Mouse (Mus musculus) intestine, postnatal 0 days (tissue): ENCODE results near the gene Ccar1. TPM values are rescaled to one million over a fixed set of nuclear protein-coding genes. Genes with fewer than 3 reads are reported as not detected.
A peak's percentile ranks its signal among the peaks of the same experiment; 100 is the strongest.

Experiments
- ATAC-seq: fragments of 200-750 bp; cut with Nextera tagmentation; 2 replicates; pipeline ENCODE4 v1.8.0; 2017; ENCODE audit warnings: mild to moderate bottlenecking, moderate TSS enrichment, moderate library complexity
- H3K27ac ChIP-seq: fragments of 300-500 bp; sonication (generic); 2 replicates; pipeline ENCODE4 v1.5.1; 2014; ENCODE audit warnings: mild to moderate bottlenecking, low read depth, low read length, moderate library complexity
- H3K27me3 ChIP-seq: fragments of 300-500 bp; sonication (generic); replicated peaks from 2 replicates; pipeline ENCODE4 v1.6.1; 2014; ENCODE audit warnings: low read length, mixed read lengths; ENCODE audit not compliant: control insufficient read depth, insufficient read depth
- H3K36me3 ChIP-seq: fragments of 300-500 bp; sonication (generic); 2 replicates; pipeline ENCODE4 v1.6.1; 2014; ENCODE audit warnings: mild to moderate bottlenecking, moderate library complexity; ENCODE audit not compliant: control insufficient read depth, insufficient read depth
- H3K4me1 ChIP-seq: fragments of 300-500 bp; sonication (generic); replicated peaks from 2 replicates; pipeline ENCODE4 v1.6.1; 2014; ENCODE audit warnings: antibody characterized with exemption, low read length, mixed read lengths; ENCODE audit not compliant: control insufficient read depth, insufficient read depth
- H3K4me2 ChIP-seq: fragments of 300-500 bp; sonication (generic); replicated peaks from 2 replicates; pipeline ENCODE4 v1.6.1; 2014; ENCODE audit warnings: low read depth, mild to moderate bottlenecking, moderate library complexity
- H3K4me3 ChIP-seq: fragments of 300-500 bp; sonication (generic); 2 replicates; pipeline ENCODE4 v1.5.1; 2014; ENCODE audit warnings: low read depth, low read length
- H3K9ac ChIP-seq: fragments of 300-500 bp; sonication (generic); 2 replicates; pipeline ENCODE4 v1.6.1; 2014; ENCODE audit warnings: mild to moderate bottlenecking, low read depth, low read length
- H3K9me3 ChIP-seq: fragments of 300-500 bp; sonication (generic); 2 replicates; pipeline ENCODE4 v1.6.1; 2016; ENCODE audit warnings: mixed run types; ENCODE audit not compliant: control insufficient read depth
- CTCF ChIP-seq: sonication (generic); IDR thresholded peaks from 2 replicates; pipeline ENCODE4 v1.5.1; 2016; ENCODE audit warnings: low read depth, mild to moderate bottlenecking, control low read depth, antibody characterized with exemption, moderate library complexity
- WGBS: fragments of 180-500 bp; shearing (Covaris S2); extraction: QIAGEN DNeasy Blood & Tissue Kit; methylation state at CpG from one replicate; pipeline ENCODE4 v1.1.7; 2014; 5-methylcytosine and 5-hydroxymethylcytosine counted together
- polyA plus RNA-seq: library from polyadenylated mRNA; unstranded; fragments of >200 nt; fragmentation: Nextera tagmentation; extraction: Ambion mirVana; gene quantifications from 2 replicates; pipeline ENCODE4 v1.2.1, GENCODE M21; 2015

Gene Ccar1
- polyA plus RNA-seq, 1 experiment from 2014 or later, result 45.7 TPM

DNA sequence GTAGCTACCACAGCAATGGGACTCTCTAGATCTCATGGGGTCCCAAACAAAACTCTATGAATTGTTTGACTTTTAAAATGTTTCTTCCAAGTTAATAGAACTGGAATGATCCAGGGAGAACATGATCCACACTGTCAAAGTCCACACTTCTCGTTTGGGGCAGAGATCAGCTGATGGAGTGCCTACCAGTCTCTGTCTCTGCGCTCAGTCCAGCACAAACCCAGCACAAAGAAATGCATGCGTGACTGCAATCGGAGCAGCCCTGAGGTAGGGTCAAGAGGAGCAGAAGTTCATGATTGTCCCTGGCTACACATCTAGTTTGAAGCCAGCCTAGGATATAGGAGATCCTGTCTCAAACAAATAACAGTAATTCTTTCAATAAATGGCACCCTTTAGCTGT is 31.3 kb upstream of the Ccar1 start:
- 81% methylated on average over 4 of the region's 4 CpGs for WGBS
- Histone ChIP-seq H3K4me3 (no peak overlapping the region), H3K9me3 (no peaks in the 10 kb centered on the region), H3K27me3 (no peaks in the 10 kb centered on the region), H3K4me1 (no peaks in the 10 kb centered on the region), H3K36me3 (no peaks in the 10 kb centered on the region), H3K27ac (no peak overlapping the region), H3K9ac (no peak overlapping the region), H3K4me2 (no peak overlapping the region)
- ATAC-seq, result no peak
- TF ChIP-seq CTCF, result no peak

DNA sequence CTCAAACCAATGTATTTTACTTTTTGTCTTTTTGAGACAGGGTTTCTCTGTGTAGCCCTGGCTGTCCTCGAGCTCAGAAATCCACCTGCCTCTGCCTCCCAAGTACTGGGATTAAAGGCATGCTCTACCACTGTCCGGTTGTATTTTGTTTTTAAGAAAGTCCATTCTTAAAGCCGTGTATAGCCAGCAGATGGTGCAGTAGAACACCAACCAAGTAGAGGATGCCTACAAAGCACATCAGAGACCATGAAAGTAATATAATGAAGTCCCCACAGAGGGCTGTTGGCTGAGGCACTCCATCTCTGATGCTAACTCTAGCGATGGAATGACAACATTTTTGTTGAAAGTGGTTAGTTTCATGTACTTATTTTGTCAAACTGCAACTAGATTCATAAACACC is 17.9 kb upstream of the Ccar1 start:
- TF ChIP-seq CTCF, result peak; percentile 55
- Histone ChIP-seq H3K36me3 (peaks cover 3% of the 10 kb centered on the region; the same call in 1 of the 2 replicates), H3K4me2 (no peak overlapping the region), H3K27me3 (no peaks in the 10 kb centered on the region), H3K9ac (no peak overlapping the region), H3K4me3 (no peak overlapping the region), H3K9me3 (no peaks in the 10 kb centered on the region), H3K4me1 (no peaks in the 10 kb centered on the region), H3K27ac (no peak overlapping the region)
- no peak for ATAC-seq
- WGBS, result 81% methylated on average over 4 of the region's 4 CpGs

DNA sequence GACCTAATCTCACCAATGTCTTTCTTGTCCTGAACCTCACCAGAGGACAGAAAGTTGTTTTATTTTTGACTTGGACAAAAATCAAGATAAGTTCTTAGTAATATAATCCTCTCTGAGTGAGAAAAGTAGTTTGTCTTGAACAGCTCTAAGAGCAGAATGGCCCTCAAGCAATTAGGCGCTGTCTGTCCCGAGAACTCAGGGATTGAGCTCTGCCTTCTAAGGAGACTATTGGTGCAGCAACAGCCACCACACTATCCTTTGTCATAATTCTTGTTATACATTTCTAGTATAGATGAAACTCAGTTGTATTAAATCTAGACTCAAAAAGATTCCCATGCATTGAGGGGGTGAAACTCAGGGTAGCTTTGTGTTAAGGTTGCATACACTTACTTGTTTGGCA is 16.7 kb upstream of the Ccar1 start:
- no peak overlapping the region for H3K27ac ChIP-seq
- no peaks in the 10 kb centered on the region for H3K9me3 ChIP-seq
- no peaks in the 10 kb centered on the region for H3K27me3 ChIP-seq
- whole genome bisulfite sequencing, result 96% methylated on average over 2 of the region's 2 CpGs
- ATAC-seq, result no peak
- no peak overlapping the region for H3K9ac ChIP-seq
- TF ChIP-seq CTCF, result no peak
- no peak overlapping the region for H3K4me3 ChIP-seq
- H3K36me3 ChIP-seq, result no peaks in the 10 kb centered on the region
- H3K4me1 ChIP-seq, result no peaks in the 10 kb centered on the region
- no peak overlapping the region for H3K4me2 ChIP-seq

DNA sequence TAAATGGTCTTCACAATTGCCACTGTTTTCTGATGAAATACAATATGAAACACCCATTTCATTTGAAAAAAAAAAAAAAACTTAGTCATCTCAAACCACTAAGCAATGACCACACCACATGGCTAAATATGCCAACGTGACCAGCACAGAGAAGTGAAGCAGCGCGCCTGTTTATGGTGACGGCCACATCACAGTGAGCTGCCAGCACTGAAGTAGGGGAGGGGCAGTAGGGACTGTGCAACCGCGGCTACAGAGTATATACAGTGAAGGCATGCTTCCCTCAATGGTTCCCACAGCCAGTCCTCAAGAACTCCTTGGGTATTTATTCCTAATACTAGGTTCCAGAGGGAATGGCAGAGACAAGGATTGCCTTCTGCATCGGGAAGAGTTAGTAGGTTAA is 16.2 kb upstream of the Ccar1 start:
- H3K4me1 ChIP-seq, result no peaks in the 10 kb centered on the region
- no peak overlapping the region for H3K27ac ChIP-seq
- H3K27me3 ChIP-seq, result no peaks in the 10 kb centered on the region
- no peak overlapping the region for H3K4me2 ChIP-seq
- ATAC-seq, result no peak
- no peak for TF ChIP-seq CTCF
- H3K36me3 ChIP-seq, result no peaks in the 10 kb centered on the region
- no peaks in the 10 kb centered on the region for H3K9me3 ChIP-seq
- H3K4me3 ChIP-seq, result no peak overlapping the region
- WGBS, result 90% methylated on average over 7 of the region's 7 CpGs
- no peak overlapping the region for H3K9ac ChIP-seq

DNA sequence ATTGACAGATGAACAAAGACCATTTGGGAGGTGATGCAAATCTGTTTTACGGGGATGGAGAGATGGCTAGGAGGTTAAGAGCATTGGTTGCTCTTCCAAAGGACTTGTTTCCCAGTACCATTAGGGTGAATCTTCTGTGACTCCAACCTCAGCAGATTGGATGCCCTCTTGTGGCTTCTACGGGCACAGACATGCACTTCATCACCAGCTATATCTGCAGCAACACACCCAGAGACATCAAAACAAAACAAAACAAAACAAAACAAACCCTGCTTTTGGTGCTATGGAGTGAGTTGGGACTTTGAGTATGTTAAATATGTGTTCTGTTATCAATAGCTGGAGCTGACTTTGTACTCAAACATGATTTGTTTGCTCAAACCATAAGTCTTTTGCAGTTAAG is 12.0 kb upstream of the Ccar1 start:
- Histone ChIP-seq H3K27ac (no peak overlapping the region), H3K4me3 (no peak overlapping the region), H3K9ac (no peak overlapping the region), H3K36me3 (no peaks in the 10 kb centered on the region), H3K9me3 (no peaks in the 10 kb centered on the region), H3K4me2 (no peak overlapping the region), H3K27me3 (no peaks in the 10 kb centered on the region), H3K4me1 (no peaks in the 10 kb centered on the region)
- no peak for ATAC-seq
- 79% methylated on average over 2 of the region's 2 CpGs for WGBS
- peak; percentile 65 for TF ChIP-seq CTCF

DNA sequence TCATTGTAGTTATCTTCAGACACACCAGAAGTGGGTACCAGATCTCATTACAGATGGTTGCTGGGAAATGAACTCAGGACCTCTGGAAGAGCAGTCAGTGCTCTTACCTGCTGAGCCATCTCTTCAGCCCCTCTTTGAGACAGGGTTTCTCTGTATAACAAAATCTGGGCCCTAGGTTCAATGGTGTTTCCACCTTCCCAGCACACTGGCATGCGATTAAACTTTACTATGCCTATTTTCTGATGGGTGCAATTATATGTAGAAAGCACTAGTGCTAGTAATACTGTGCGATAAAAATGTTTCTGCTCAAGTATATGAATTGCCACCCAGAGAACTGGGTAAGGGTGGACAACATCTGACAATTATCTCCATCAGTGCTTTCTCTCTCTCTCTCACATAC is 11.2 kb upstream of the Ccar1 start:
- Histone ChIP-seq H3K4me3 (no peak overlapping the region), H3K36me3 (no peaks in the 10 kb centered on the region), H3K4me2 (no peak overlapping the region), H3K27me3 (no peaks in the 10 kb centered on the region), H3K9me3 (no peaks in the 10 kb centered on the region), H3K9ac (no peak overlapping the region), H3K4me1 (no peaks in the 10 kb centered on the region), H3K27ac (no peak overlapping the region)
- no peak for ATAC-seq
- WGBS, result 98% methylated on average over 2 of the region's 2 CpGs
- no peak for TF ChIP-seq CTCF

DNA sequence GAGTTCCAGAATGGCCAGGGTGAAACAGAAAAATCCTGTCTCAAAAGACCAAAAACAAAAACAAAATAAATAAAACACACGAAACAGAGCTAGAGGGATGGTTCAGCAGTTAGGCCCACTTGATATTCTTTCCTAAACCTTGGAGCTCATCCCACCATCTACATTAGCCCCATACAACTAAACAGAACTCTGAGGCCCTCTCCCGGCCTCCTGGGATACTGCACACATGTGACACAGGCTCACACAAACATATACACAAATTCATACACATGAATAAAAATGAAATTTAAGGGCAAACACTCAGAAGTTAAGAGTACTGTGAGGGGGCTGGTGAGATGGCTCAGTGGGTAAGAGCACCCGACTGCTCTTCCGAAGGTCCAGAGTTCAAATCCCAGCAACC is 2.1 kb upstream of the Ccar1 start:
- Histone ChIP-seq H3K4me2 (no peak overlapping the region), H3K4me1 (no peaks in the 10 kb centered on the region), H3K4me3 (no peak overlapping the region), H3K27me3 (no peaks in the 10 kb centered on the region), H3K27ac (no peak overlapping the region), H3K9me3 (no peaks in the 10 kb centered on the region), H3K9ac (no peak overlapping the region), H3K36me3 (peaks cover 5% of the 10 kb centered on the region; the same call in 1 of the 2 replicates)
- 99% methylated on average over 4 of the region's 4 CpGs for WGBS
- ATAC-seq, result no peak
- no peak for TF ChIP-seq CTCF
